Mouse (Mus musculus) liver, postnatal 0 days (tissue): ENCODE data around the gene Fdps. TPM values are rescaled to one million over a fixed set of nuclear protein-coding genes. Genes with fewer than 3 reads are reported as not detected.
A peak's percentile ranks its signal among the peaks of the same experiment; 100 is the strongest.

Experiments
- ATAC-seq: fragments of 200-750 bp; cut with Nextera tagmentation; 2 replicates; pipeline ENCODE4 v1.8.0; 2017; ENCODE audit warnings: mild to moderate bottlenecking, moderate library complexity
- DNase-seq: peaks from one replicate; pipeline ENCODE4 v3.0.0-alpha.2; 2016
- H3K27ac ChIP-seq: fragments of 300-500 bp; sonication (generic); 2 replicates; pipeline ENCODE4 v1.5.1; 2014; ENCODE audit warnings: antibody characterized with exemption, moderate library complexity, mild to moderate bottlenecking, low read depth
- H3K27me3 ChIP-seq: fragments of 300-500 bp; sonication (generic); 2 replicates; pipeline ENCODE4 v1.6.1; 2014; ENCODE audit warnings: low read length, control low read depth, mixed read lengths; ENCODE audit not compliant: insufficient read depth
- H3K36me3 ChIP-seq: fragments of 300-500 bp; sonication (generic); replicated peaks from 2 replicates; pipeline ENCODE4 v1.6.1; 2014; ENCODE audit warnings: mild to moderate bottlenecking, control low read depth, low read length, moderate library complexity, mixed read lengths; ENCODE audit not compliant: insufficient read depth
- H3K4me1 ChIP-seq: fragments of 300-500 bp; sonication (generic); 2 replicates; pipeline ENCODE4 v1.6.1; 2014; ENCODE audit warnings: antibody characterized with exemption, mild to moderate bottlenecking, control low read depth; ENCODE audit not compliant: insufficient read depth
- H3K4me2 ChIP-seq: fragments of 300-500 bp; sonication (generic); 2 replicates; pipeline ENCODE4 v1.6.1; 2014; ENCODE audit warnings: low read depth, mild to moderate bottlenecking, low read length, moderate library complexity, mixed read lengths
- H3K4me3 ChIP-seq: fragments of 300-500 bp; sonication (generic); 2 replicates; pipeline ENCODE4 v1.5.1; 2014; ENCODE audit warnings: low read depth, low read length
- H3K9ac ChIP-seq: fragments of 300-500 bp; sonication (generic); replicated peaks from 2 replicates; pipeline ENCODE4 v1.6.1; 2014; ENCODE audit warnings: mild to moderate bottlenecking, moderate library complexity
- H3K9me3 ChIP-seq: fragments of 300-500 bp; sonication (generic); 2 replicates; pipeline ENCODE4 v1.6.1; 2016; ENCODE audit warnings: mild to moderate bottlenecking, control low read depth, low read length, mixed read lengths
- CTCF ChIP-seq: sonication (generic); IDR thresholded peaks from 2 replicates; pipeline ENCODE4 v1.5.1; 2016; ENCODE audit warnings: antibody characterized with exemption, low read depth
- EP300 ChIP-seq: IDR thresholded peaks from 2 replicates; pipeline ENCODE4 v1.6.1; 2016; ENCODE audit warnings: antibody characterized with exemption, low read depth, mild to moderate bottlenecking
- WGBS: fragments of 180-500 bp; shearing (Covaris S2); extraction: QIAGEN DNeasy Blood & Tissue Kit; methylation state at CpG from one replicate; pipeline ENCODE4 v1.1.7; 2014; ENCODE audit not compliant: insufficient replicate concordance; 5-methylcytosine and 5-hydroxymethylcytosine counted together
- polyA plus RNA-seq: library from polyadenylated mRNA; unstranded; fragments of >200 nt; fragmentation: Nextera tagmentation; extraction: Ambion mirVana; gene quantifications from 2 replicates; pipeline ENCODE4 v1.2.1, GENCODE M21; 2015

The Fdps gene
- polyA plus RNA-seq, 1 experiment from 2014 or later, result 82.2 TPM

DNA sequence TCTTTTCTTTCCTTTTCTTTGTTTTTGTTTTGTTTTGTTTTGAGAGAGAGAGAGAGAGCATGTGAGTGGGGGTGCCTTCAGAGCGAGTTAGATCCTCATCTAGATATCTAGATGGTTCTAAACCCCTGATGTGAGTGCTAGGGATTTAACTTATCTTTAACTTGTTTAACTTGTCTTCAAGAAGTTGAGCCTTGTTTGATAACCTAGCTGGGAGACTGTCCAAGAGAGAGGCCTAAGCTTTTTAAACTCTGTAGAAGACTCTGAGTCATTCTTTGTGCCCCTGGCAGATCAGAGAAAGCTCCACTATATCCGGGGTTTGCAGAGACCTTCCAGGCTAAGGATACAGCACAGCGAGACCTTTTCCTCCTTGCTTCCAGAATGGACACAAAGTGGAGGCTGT lies 5.8 kb upstream of the Fdps start:
- DNase-seq (no peak), ATAC-seq (no peak)
- H3K9ac ChIP-seq, result no peak overlapping the region
- 55% methylated on average over 3 of the region's 3 CpGs for WGBS
- no peaks in the 10 kb centered on the region for H3K9me3 ChIP-seq
- no peak overlapping the region for H3K4me3 ChIP-seq
- H3K27ac ChIP-seq, result no peak overlapping the region
- TF ChIP-seq EP300 (no peak), CTCF (no peak)
- no peaks in the 10 kb centered on the region for H3K36me3 ChIP-seq
- peaks cover 13% of the 10 kb centered on the region for H3K4me1 ChIP-seq
- H3K27me3 ChIP-seq, result no peaks in the 10 kb centered on the region
- no peak overlapping the region for H3K4me2 ChIP-seq

DNA sequence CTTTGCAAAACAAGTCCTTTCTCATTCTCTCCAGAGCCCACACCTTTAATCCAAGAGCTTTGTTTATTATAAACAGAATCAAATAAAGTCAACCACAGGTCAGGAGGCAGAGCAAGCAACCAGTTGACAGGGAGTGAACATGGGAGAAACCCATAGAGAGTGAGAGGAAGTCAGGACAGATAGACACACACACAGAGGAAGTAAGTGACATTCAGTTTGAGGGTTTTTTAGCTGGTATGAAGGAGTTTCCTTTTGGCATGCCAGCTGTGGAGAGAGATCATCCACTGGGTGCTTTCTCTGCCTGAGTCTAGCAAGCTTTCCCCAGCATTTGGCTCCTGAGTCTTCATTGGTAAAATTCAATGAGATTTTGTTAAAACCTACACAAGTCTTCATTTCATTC lies 5.1 kb upstream of the Fdps start:
- TF ChIP-seq EP300 (no peak), CTCF (no peak)
- Histone ChIP-seq H3K4me2 (no peak overlapping the region), H3K4me3 (no peak overlapping the region), H3K9ac (no peak overlapping the region), H3K27me3 (no peaks in the 10 kb centered on the region), H3K4me1 (peaks cover 17% of the 10 kb centered on the region), H3K27ac (no peak overlapping the region), H3K9me3 (no peaks in the 10 kb centered on the region), H3K36me3 (no peaks in the 10 kb centered on the region)
- no peak for ATAC-seq
- DNase-seq, result no peak

DNA sequence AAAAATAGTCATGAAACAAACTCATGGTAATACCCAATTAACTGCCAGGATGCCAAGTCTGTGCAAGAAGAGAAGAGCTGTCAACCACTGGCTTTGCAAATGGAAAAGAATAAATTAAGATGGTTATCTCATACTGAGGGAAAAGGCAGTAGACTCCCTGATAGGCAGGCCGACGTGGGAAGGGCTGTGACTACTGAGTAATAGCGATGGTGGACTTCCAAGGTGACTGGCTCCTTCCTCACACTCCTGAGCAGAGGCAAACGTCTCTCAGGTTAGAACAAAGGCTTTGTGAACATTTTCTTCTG lies 1.5 kb upstream of the Fdps start:
- Histone ChIP-seq H3K4me2 (peak overlapping the region; percentile 72; the same call in 1 of the 2 replicates), H3K36me3 (peaks cover 11% of the 10 kb centered on the region; the same call in 1 of the 2 replicates), H3K4me1 (peaks cover 31% of the 10 kb centered on the region), H3K9ac (no peak overlapping the region), H3K9me3 (no peaks in the 10 kb centered on the region), H3K27me3 (no peaks in the 10 kb centered on the region), H3K27ac (peak overlapping the region; percentile 75), H3K4me3 (no peak overlapping the region)
- ATAC-seq, result no peak
- no peak for DNase-seq
- TF ChIP-seq CTCF, result no peak
- TF ChIP-seq EP300, result no peak
- WGBS, result 35% methylated on average over 4 of the region's 4 CpGs

DNA sequence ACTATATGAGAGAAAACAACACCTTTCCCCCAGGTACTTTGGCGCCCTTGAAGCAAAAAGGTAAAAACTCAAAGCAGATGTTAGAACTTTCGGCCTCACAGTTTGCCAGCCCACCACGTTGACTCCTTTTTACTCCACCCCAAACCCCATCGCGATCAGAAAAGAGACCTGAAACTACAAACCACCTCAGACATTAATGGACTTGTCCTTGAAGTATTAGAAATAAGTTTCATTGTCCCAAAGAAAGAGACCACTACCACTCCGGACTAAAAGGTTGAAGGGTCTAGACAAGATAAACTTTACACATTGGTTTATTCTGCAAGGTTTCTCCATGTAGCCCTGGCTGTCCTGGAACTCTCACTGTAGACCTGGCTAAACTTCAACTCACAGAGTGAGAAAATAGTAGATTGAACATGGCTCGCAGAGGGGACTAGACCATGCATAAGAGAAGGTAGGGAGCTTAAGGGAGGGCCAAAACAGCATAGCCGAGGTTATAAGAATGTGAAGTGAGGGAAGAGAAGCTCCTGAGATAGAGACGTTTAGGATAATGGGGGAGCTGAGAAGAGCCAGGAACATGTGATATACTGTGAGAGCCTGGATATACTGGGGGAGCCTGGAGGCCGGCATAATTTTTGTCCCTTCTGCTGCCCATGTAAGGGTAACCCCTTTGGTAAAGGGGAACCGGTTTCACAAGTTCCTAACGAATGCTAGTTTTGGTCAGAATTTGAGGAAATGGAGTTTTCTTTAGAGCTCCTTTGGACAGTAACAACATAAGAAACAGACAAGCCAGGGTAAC lies 934 bp upstream of the Fdps start:
- no peak for TF ChIP-seq EP300
- no peak for TF ChIP-seq CTCF
- H3K27me3 ChIP-seq, result no peaks in the 10 kb centered on the region
- ATAC-seq, result no peak
- peak overlapping the region; percentile 54 for H3K4me3 ChIP-seq
- peak overlapping the region; percentile 72 for H3K4me2 ChIP-seq
- H3K9ac ChIP-seq, result no peak overlapping the region
- no peaks in the 10 kb centered on the region for H3K9me3 ChIP-seq
- peak overlapping the region; percentile 75 for H3K27ac ChIP-seq
- H3K36me3 ChIP-seq, result peaks cover 16% of the 10 kb centered on the region
- 48% methylated on average over 12 of the region's 12 CpGs for WGBS
- no peak for DNase-seq
- peaks cover 31% of the 10 kb centered on the region for H3K4me1 ChIP-seq

DNA sequence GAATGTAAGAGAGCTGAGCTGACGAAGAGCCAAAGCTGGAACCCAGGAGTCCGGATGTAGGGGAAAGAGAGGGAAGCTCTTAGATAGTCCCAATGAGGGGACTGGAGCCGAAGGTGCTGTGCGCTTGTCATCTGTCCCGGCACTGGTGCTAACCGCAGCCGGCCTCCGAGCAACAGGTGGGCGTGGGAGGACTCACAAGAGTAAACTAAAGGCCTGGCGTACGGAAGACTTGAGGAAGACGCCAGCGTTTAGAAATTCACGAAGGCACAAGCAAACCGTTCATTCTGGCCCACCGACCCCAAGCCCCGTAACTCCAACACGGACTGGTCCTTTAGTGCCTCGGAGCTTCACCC lies 324 bp downstream of the Fdps start:
- H3K4me3 ChIP-seq, result peak overlapping the region; percentile 54
- H3K27ac ChIP-seq, result peak overlapping the region; percentile 30
- peak overlapping the region; percentile 50 for H3K9ac ChIP-seq
- WGBS, result 0% methylated on average over 19 of the region's 19 CpGs
- TF ChIP-seq CTCF (no peak), EP300 (no peak)
- peaks cover 31% of the 10 kb centered on the region for H3K4me1 ChIP-seq
- DNase-seq, result no peak
- peak; percentile 44 for ATAC-seq
- H3K9me3 ChIP-seq, result no peaks in the 10 kb centered on the region
- H3K27me3 ChIP-seq, result no peaks in the 10 kb centered on the region
- peaks cover 27% of the 10 kb centered on the region for H3K36me3 ChIP-seq
- peak overlapping the region; percentile 72 for H3K4me2 ChIP-seq

DNA sequence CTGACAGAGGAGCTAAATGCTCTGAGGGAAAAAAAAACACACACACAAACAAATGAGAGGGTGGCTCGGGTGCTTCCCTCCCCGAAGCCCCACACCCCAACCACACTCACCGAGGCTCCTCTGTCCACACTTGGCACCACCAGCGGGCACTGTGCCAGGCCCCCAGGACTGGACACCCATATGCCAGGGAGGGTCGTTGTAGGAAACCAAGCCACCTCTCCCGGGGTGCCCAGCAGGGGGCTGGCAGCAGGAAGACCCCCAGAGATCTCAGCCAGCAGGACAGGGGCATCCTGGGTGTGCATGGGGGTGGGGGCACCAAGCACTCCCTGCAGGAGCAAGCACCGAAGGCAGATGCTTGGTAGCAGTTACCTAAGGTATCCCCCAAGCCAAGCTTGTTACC lies 948 bp downstream of the Fdps start, which contains the start of gene Gm43738:
TSS of gene Gm43738 (minus strand) at position 289 of the 400 bp plus-strand sequence.
- peaks cover 33% of the 10 kb centered on the region for H3K36me3 ChIP-seq
- peak within 1 kb of the TSS; percentile 50 for H3K9ac ChIP-seq
- no peak for ATAC-seq
- H3K27me3 ChIP-seq, result no peaks in the 10 kb centered on the region
- peak within 1 kb of the TSS; percentile 30 for H3K27ac ChIP-seq
- TF ChIP-seq CTCF, result 0 out of 2 replicates have a peak, but pooled peaks have one; percentile 5
- TF ChIP-seq EP300, result no peak
- DNase-seq, result no peak
- H3K4me1 ChIP-seq, result peaks cover 31% of the 10 kb centered on the region
- peak within 1 kb of the TSS; percentile 72 for H3K4me2 ChIP-seq
- 37% methylated on average over 7 of the region's 7 CpGs for WGBS
- no peaks in the 10 kb centered on the region for H3K9me3 ChIP-seq
- peak within 1 kb of the TSS; percentile 54 for H3K4me3 ChIP-seq
